Mouse (Mus musculus) layer of hippocampus, postnatal 36 days (tissue): ENCODE measurements around the gene Met. TPM values are rescaled to one million over a fixed set of nuclear protein-coding genes. Genes with fewer than 3 reads are reported as not detected.

Source experiments
- DNase-seq, 2 experiments: peaks; one replicate each; pipeline ENCODE4 v3.0.0; 2022
- total RNA-seq, 2 experiments: library from RNA; stranded (reverse); gene quantifications; 2 replicates each; pipeline ENCODE4 v1.2.3; 2021

Gene Met
- 1 to 10 TPM; 3.3 to 3.6 TPM for total RNA-seq

- DNase-seq, result peak in 1 of 2 experiments; percentile 15
Observed at GRCm38 (mm10) chr6:17463434-17464280, at the start of gene Met. Gene Met, plus strand, starts transcription at chr6:17463800.

GRCm38 (mm10) chr6:17418226-17418625, 45.4 kb upstream of the Met start:
- DNase-seq, result peak in 1 of 2 experiments; percentile 5

GRCm38 (mm10) chr6:17422432-17422831, 41.2 kb upstream of the Met start:
- no peak for DNase-seq

GRCm38 (mm10) chr6:17429041-17429440, 34.6 kb upstream of the Met start:
- no peak for DNase-seq

- DNase-seq, result no peak
Observed at GRCm38 (mm10) chr6:17429611-17430010, 34.0 kb upstream of the Met start.

GRCm38 (mm10) chr6:17443311-17443710, 20.3 kb upstream of the Met start:
- no peak for DNase-seq

GRCm38 (mm10) chr6:17451305-17451704, 12.3 kb upstream of the Met start:
- no peak for DNase-seq

- DNase-seq, result no peak
Observed at GRCm38 (mm10) chr6:17455116-17455515, 8.5 kb upstream of the Met start.

- no peak for DNase-seq
Observed at GRCm38 (mm10) chr6:17459561-17459960, 4.0 kb upstream of the Met start.

- no peak for DNase-seq
Observed at GRCm38 (mm10) chr6:17461435-17461834, 2.2 kb upstream of the Met start.

- no peak for DNase-seq
Observed at GRCm38 (mm10) chr6:17464281-17465025, 853 bp downstream of the Met start.

GRCm38 (mm10) chr6:17466526-17466925, 2.9 kb downstream of the Met start:
- DNase-seq, result no peak

- DNase-seq, result no peak
Observed at GRCm38 (mm10) chr6:17468993-17469392, 5.4 kb downstream of the Met start.

- no peak for DNase-seq
Observed at GRCm38 (mm10) chr6:17473128-17473527, 9.5 kb downstream of the Met start.

- no peak for DNase-seq
Observed at GRCm38 (mm10) chr6:17477823-17478222, 14.2 kb downstream of the Met start.

GRCm38 (mm10) chr6:17478252-17478651, 14.7 kb downstream of the Met start:
- no peak for DNase-seq

- no peak for DNase-seq
Observed at GRCm38 (mm10) chr6:17478838-17479570, 15.4 kb downstream of the Met start.

- no peak for DNase-seq
Observed at GRCm38 (mm10) chr6:17481068-17481467, 17.5 kb downstream of the Met start.

GRCm38 (mm10) chr6:17485244-17485643, 21.6 kb downstream of the Met start:
- no peak for DNase-seq

- no peak for DNase-seq
Observed at GRCm38 (mm10) chr6:17485782-17486181, 22.2 kb downstream of the Met start.

- no peak for DNase-seq
Observed at GRCm38 (mm10) chr6:17488291-17488817, 24.8 kb downstream of the Met start.

- no peak for DNase-seq
Observed at GRCm38 (mm10) chr6:17490786-17491185, 27.2 kb downstream of the Met start.

- no peak for DNase-seq
Observed at GRCm38 (mm10) chr6:17491502-17491901, 27.9 kb downstream of the Met start.
